Mouse (Mus musculus): ENCODE measurements at regions not wholly inside any gene's neighbourhood (a gene's known extent, or its start where the extent isn't known, plus 50 kb on each side); places are given as distances from the start of the nearest gene placed in this dataset.

DNA sequence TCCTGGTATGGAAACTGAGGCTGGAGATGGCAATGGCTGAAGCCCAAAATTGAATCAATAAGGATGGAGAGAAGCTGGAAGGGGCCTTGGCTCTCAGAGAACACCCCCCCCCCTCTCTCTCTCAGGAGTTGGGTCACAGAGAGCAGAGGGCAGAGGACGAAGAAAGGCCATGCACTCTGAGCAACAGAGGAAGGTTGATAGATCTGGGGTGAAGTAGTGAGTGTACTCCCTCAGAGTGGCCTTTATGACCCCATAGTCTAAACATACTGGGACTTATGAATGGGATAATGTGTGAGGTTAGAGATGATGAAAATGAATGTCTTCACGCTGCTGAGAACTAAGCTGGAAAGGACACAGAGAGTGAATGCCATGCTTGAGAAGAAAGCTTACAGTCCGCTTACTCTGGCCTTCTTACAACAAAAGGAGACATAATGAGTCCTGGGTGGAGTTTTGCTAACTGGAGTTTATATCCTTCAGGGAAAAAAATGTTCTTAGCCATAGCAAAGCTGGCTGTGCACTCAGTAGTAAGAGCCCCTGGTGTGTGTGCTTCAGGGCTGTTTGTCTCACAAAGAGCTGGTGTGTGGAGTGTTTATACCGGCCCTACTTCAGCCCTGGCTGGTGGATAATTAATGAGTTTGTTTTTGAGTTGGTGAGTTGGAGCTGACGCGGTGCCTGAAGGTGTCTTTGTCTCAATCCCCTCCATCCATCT is 120.4 kb upstream of the Opcml start:
- Histone ChIP-seq H3K4me3 (ENCODE audit: insufficient read depth, low read length) (no peak overlapping the region), H3K4me1 (ENCODE audit: control insufficient read depth, insufficient read depth, low read length) (no peaks in the 10 kb centered on the region), H3K27ac (ENCODE audit: insufficient read depth, low read length) (no peak overlapping the region)
- TF ChIP-seq POLR2A (IDR thresholded peaks at IDR 0.05; ENCODE audit: extremely low read depth, insufficient read depth, low read length), result no peak
- TF ChIP-seq CTCF (IDR thresholded peaks at IDR 0.05; ENCODE audit: extremely low read depth, insufficient read depth, low read length), result no peak

DNA sequence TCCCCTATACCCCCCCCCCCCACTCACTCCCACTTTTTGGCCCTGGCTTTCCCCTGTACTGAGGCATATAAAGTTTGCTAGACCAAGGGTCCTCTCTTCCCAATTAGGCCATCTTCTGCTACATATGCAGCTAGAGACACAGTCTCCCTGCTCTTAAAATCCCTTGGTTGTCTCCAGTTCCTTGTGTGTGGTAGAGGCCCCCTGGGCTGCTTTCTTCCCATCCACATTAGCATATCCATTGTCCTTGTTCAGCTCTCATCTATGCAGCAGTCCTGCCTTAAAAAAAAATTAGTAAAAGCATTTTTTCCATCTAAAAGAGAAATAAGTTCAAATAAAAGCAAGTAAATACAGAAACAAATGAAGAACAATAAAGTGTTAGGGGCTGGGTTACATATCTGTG is 105.2 kb upstream of the Opcml start:
- Histone ChIP-seq H3K4me3 (ENCODE audit: insufficient read depth, low read length) (no peak overlapping the region), H3K27ac (ENCODE audit: insufficient read depth, low read length) (no peak overlapping the region), H3K4me1 (ENCODE audit: control insufficient read depth, insufficient read depth, low read length) (no peaks in the 10 kb centered on the region)
- TF ChIP-seq POLR2A (IDR thresholded peaks at IDR 0.05; ENCODE audit: extremely low read depth, insufficient read depth, low read length), result no peak

DNA sequence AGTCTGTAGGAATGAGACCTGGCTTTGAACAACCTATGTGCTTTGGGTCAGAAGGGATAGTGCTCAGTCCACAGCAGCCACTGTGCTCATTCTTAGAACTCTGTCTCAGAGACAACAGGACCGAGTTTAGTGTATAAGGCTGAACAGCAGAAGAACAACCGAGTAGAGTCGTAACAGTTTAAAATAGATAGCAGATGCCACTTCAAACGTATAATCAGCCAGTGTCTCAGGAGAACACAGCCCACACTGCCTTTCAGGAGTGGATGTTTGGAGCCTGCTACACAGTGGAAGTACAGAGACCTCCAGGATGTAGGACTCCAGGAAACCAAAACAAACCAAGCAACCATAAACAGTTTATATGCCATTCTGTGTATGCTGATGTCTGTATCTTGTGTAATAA is 99.0 kb upstream of the Opcml start:
- Histone ChIP-seq H3K4me3 (ENCODE audit: insufficient read depth, low read length) (no peak overlapping the region), H3K4me1 (ENCODE audit: control insufficient read depth, insufficient read depth, low read length) (no peaks in the 10 kb centered on the region), H3K27ac (ENCODE audit: insufficient read depth, low read length) (no peak overlapping the region)
- TF ChIP-seq CTCF (IDR thresholded peaks at IDR 0.05; ENCODE audit: extremely low read depth, insufficient read depth, low read length) (no peak), POLR2A (IDR thresholded peaks at IDR 0.05; ENCODE audit: extremely low read depth, insufficient read depth, low read length) (no peak)

GRCm38 (mm10) chr9:27692751-27693150 is 97.8 kb upstream of the Opcml start:
- H3K4me3 ChIP-seq (ENCODE audit: insufficient read depth, low read length), result no peak overlapping the region
- TF ChIP-seq CTCF (IDR thresholded peaks at IDR 0.05; ENCODE audit: extremely low read depth, insufficient read depth, low read length) (no peak), POLR2A (IDR thresholded peaks at IDR 0.05; ENCODE audit: extremely low read depth, insufficient read depth, low read length) (no peak)
- H3K4me1 ChIP-seq (ENCODE audit: control insufficient read depth, insufficient read depth, low read length), result no peaks in the 10 kb centered on the region
- H3K27ac ChIP-seq (ENCODE audit: insufficient read depth, low read length), result no peak overlapping the region

DNA sequence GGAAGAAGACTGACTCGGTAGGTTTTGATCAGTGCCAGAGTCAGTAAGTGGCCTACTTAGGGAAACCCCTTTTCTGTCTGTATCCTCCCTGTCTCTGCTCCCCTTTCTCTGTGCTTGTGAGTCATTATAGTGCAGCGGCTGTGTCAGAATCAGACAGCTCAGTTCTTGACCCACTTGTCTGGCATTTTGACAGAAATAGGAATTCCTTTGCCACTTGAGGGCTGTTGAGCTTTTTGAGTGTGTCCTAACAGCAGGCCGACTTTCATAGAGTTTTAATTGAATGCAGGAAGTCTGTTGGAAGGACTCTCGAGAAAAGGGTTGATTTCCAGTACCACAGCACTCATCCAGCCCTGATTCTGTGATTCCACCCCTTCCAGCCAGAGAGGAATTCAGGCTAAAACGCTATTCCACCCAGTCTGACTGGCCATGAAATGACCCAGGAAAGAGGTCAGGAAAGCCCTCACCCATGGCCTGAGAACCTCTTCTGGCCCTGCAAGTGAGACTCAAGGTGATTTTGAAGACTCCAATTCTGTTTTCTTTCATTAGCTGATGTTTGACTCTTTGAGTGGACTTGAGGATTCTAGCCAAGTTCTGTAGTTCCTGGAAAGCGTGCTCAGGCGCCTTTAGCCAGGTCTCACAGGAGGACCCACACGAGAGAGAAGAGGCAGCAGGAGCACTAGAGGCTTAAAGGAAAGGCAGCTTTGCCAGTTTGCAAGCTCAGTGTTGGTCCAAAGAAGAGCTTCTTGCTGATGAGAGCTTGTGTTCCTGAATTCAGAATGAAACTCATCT is 95.6 kb upstream of the Opcml start:
- Histone ChIP-seq H3K4me3 (ENCODE audit: insufficient read depth, low read length) (no peak overlapping the region), H3K4me1 (ENCODE audit: control insufficient read depth, insufficient read depth, low read length) (no peaks in the 10 kb centered on the region; the same call in 1 of the 2 replicates), H3K27ac (ENCODE audit: insufficient read depth, low read length) (no peak overlapping the region)
- TF ChIP-seq POLR2A (IDR thresholded peaks at IDR 0.05; ENCODE audit: extremely low read depth, insufficient read depth, low read length), result no peak
- TF ChIP-seq CTCF (IDR thresholded peaks at IDR 0.05; ENCODE audit: extremely low read depth, insufficient read depth, low read length), result no peak

- H3K27ac ChIP-seq (ENCODE audit: insufficient read depth, low read length), result no peak overlapping the region
- H3K4me3 ChIP-seq (ENCODE audit: insufficient read depth, low read length), result no peak overlapping the region
- H3K4me1 ChIP-seq (ENCODE audit: control insufficient read depth, insufficient read depth, low read length), result no peaks in the 10 kb centered on the region; the same call in 1 of the 2 replicates
- TF ChIP-seq CTCF (IDR thresholded peaks at IDR 0.05; ENCODE audit: extremely low read depth, insufficient read depth, low read length) (no peak), POLR2A (IDR thresholded peaks at IDR 0.05; ENCODE audit: extremely low read depth, insufficient read depth, low read length) (no peak)
These were observed 89.0 kb upstream of the Opcml start for GRCm38 (mm10) chr9:27701559-27701958.

- no peak for TF ChIP-seq CTCF (IDR thresholded peaks at IDR 0.05; ENCODE audit: extremely low read depth, insufficient read depth, low read length)
- no peak for TF ChIP-seq POLR2A (IDR thresholded peaks at IDR 0.05; ENCODE audit: extremely low read depth, insufficient read depth, low read length)
- Histone ChIP-seq H3K4me3 (ENCODE audit: insufficient read depth, low read length) (no peak overlapping the region), H3K27ac (ENCODE audit: insufficient read depth, low read length) (no peak overlapping the region), H3K4me1 (ENCODE audit: control insufficient read depth, insufficient read depth, low read length) (no peaks in the 10 kb centered on the region; the same call in 1 of the 2 replicates)
These were observed 88.4 kb upstream of the Opcml start for GRCm38 (mm10) chr9:27702140-27702539.

DNA sequence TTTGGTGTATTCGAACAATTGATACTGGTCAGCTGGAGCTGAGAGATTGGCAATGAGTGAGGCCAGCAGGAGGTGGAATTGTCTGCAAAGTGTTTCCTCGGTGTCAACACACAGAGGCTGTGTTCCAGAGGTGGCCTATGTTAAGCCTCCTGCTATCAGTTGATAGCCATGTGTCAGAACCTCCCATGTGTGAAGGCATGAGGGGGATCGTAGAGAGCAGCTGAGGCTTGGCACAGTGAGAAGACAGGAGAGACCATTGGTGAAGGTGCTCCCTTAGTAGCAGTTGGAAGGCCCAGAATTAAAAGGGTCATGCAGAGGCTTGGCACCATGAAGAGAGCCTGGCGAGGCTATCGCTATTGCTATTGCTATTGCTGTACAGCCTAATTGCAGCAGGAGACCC is 86.6 kb upstream of the Opcml start:
- Histone ChIP-seq H3K27ac (ENCODE audit: insufficient read depth, low read length) (no peak overlapping the region), H3K4me3 (ENCODE audit: insufficient read depth, low read length) (no peak overlapping the region), H3K4me1 (ENCODE audit: control insufficient read depth, insufficient read depth, low read length) (no peaks in the 10 kb centered on the region; the same call in 1 of the 2 replicates)
- TF ChIP-seq POLR2A (IDR thresholded peaks at IDR 0.05; ENCODE audit: extremely low read depth, insufficient read depth, low read length), result no peak
- no peak for TF ChIP-seq CTCF (IDR thresholded peaks at IDR 0.05; ENCODE audit: extremely low read depth, insufficient read depth, low read length)

- peaks cover 4% of the 10 kb centered on the region for H3K4me1 ChIP-seq (ENCODE audit: control insufficient read depth, insufficient read depth, low read length)
- H3K27ac ChIP-seq (ENCODE audit: insufficient read depth, low read length), result no peak overlapping the region
- TF ChIP-seq CTCF (IDR thresholded peaks at IDR 0.05; ENCODE audit: extremely low read depth, insufficient read depth, low read length), result no peak
- no peak for TF ChIP-seq POLR2A (IDR thresholded peaks at IDR 0.05; ENCODE audit: extremely low read depth, insufficient read depth, low read length)
These were observed 66.7 kb upstream of the Opcml start for GRCm38 (mm10) chr9:27723840-27724408.

More at GRCm38 (mm10) chr9:27723840-27724408, 66.7 kb upstream of the Opcml start:
- H3K4me3 ChIP-seq (ENCODE audit: insufficient read depth, low read length), result no peak overlapping the region
